17 mouse cellular contexts compared by ENCODE assay signal in genomic region chr4:53245553-53245952, GRCm38 (mm10).
DNase-seq lines count a peak whose midpoint lies in the region; ATAC-seq and TF ChIP-seq lines count a peak whose summit lies in the region.
"Had no signal": no experiment of that assay in that cellular context is flagged by ENCODE, and none has a peak within 500 bp of the region (broad histone marks: within the 10 kb centered on the region; RNA-seq: fewer than 3 reads in every experiment).

No protein-coding gene starts in this region.

- H3K4me1 ChIP-seq in limb, embryonic 14.5 days (ENCODE audit: control insufficient read depth, insufficient read depth, low read length), result 0 out of 2 replicates have a peak, but pooled peaks cover 3% of the 10 kb centered on the region
- H3K4me1 ChIP-seq in limb, embryonic 10.5 days, result peaks cover 9% of the 10 kb centered on the region
- H3K4me1 ChIP-seq in G1E (ENCODE audit: insufficient read depth, low read depth, low read length), result peaks cover 77% of the 10 kb centered on the region
- peaks cover 5% of the 10 kb centered on the region; the same call in 1 of the 2 replicates for H3K4me1 ChIP-seq in embryonic fibroblast, embryonic 13.5 days (ENCODE audit: control insufficient read depth, insufficient read depth, low read length)
- H3K4me1 ChIP-seq in liver, embryonic 15.5 days (replicated peaks), result peaks cover 14% of the 10 kb centered on the region
- no peaks in the 10 kb centered on the region for H3K4me1 ChIP-seq in midbrain, embryonic 13.5 days (replicated peaks)
- H3K4me1 ChIP-seq: midbrain, embryonic 15.5 days had no signal

- H3K4me2 ChIP-seq in limb, embryonic 14.5 days (replicated peaks; ENCODE audit: low read depth, low read length, severe bottlenecking), result no peak overlapping the region
- peak overlapping the region; percentile 39 for H3K4me2 ChIP-seq in liver, embryonic 15.5 days
- H3K4me2 ChIP-seq in midbrain, embryonic 13.5 days (replicated peaks), result no peak overlapping the region
- H3K4me2 ChIP-seq: embryonic facial prominence, embryonic 12.5 days; midbrain, embryonic 15.5 days had no signal

- no peak overlapping the region for H3K4me3 ChIP-seq in limb, embryonic 14.5 days (replicated peaks; ENCODE audit: low read length)
- no peak overlapping the region for H3K4me3 ChIP-seq in limb, embryonic 10.5 days
- peak overlapping the region; percentile 54; the same call in 1 of the 2 replicates for H3K4me3 ChIP-seq in G1E (ENCODE audit: low read depth, low read length)
- no peak overlapping the region for H3K4me3 ChIP-seq in embryonic fibroblast, embryonic 13.5 days (ENCODE audit: insufficient read depth, low read length)
- no peak overlapping the region for H3K4me3 ChIP-seq in liver, embryonic 15.5 days (replicated peaks)
- no peak overlapping the region for H3K4me3 ChIP-seq in left cerebral cortex, adult 2 months
- no peak overlapping the region for H3K4me3 ChIP-seq in midbrain, embryonic 13.5 days (replicated peaks)
- H3K4me3 ChIP-seq: embryonic facial prominence, embryonic 12.5 days; midbrain, embryonic 15.5 days had no signal

- 79% methylated on average over 4 of the region's 4 CpGs for WGBS in limb, embryonic 14.5 days
- WGBS in limb, embryonic 10.5 days, result 91% methylated on average over 4 of the region's 4 CpGs
- WGBS in liver, embryonic 15.5 days (ENCODE audit: insufficient replicate concordance), result 62% methylated on average over 4 of the region's 4 CpGs
- WGBS in midbrain, embryonic 13.5 days, result 96% methylated on average over 4 of the region's 4 CpGs

- peak; percentile 34 for DNase-seq in limb, embryonic 14.5 days (ENCODE audit: low spot score)
- DNase-seq in limb, embryonic 10.5 days (ENCODE audit: low spot score), result no peak
- no peak for DNase-seq in G1E (ENCODE audit: low spot score)
- DNase-seq in left cerebral cortex, adult 2 months (ENCODE audit: extremely low spot score in 1 of 2, low spot score in 2 of 2), result no peak
- DNase-seq: adrenal gland, adult 2 months; cerebellum, adult 11-12 months; gastrocnemius, postnatal 36 days; lung, adult 18-20 months; spleen, adult 18-20 months had no signal

- no peak overlapping the region for H3K27ac ChIP-seq in limb, embryonic 14.5 days (replicated peaks; ENCODE audit: low read depth, low read length)
- no peak overlapping the region for H3K27ac ChIP-seq in limb, embryonic 10.5 days
- H3K27ac ChIP-seq in embryonic fibroblast, embryonic 13.5 days (ENCODE audit: insufficient read depth, low read length), result peak overlapping the region; percentile 51
- peak overlapping the region; percentile 31; the same call in 1 of the 2 replicates for H3K27ac ChIP-seq in liver, embryonic 15.5 days (replicated peaks)
- no peak overlapping the region for H3K27ac ChIP-seq in left cerebral cortex, adult 2 months
- H3K27ac ChIP-seq in midbrain, embryonic 13.5 days, result no peak overlapping the region
- H3K27ac ChIP-seq: embryonic facial prominence, embryonic 12.5 days; hindbrain, postnatal 0 days; midbrain, embryonic 15.5 days had no signal

- TF ChIP-seq POLR2A in limb, embryonic 14.5 days (IDR thresholded peaks at IDR 0.05; ENCODE audit: borderline replicate concordance, extremely low read depth, insufficient read depth, insufficient read length), result no peak
- no peak for TF ChIP-seq POLR2A in embryonic fibroblast, embryonic 13.5 days (IDR thresholded peaks at IDR 0.05; ENCODE audit: low read depth, low read length)

- H3K27me3 ChIP-seq in limb, embryonic 14.5 days (ENCODE audit: control insufficient read depth, insufficient read depth, low read length), result no peaks in the 10 kb centered on the region
- H3K27me3 ChIP-seq in limb, embryonic 10.5 days (ENCODE audit: low read depth, poor library complexity, severe bottlenecking), result no peaks in the 10 kb centered on the region
- no peaks in the 10 kb centered on the region for H3K27me3 ChIP-seq in G1E (ENCODE audit: insufficient read depth, low read length)
- no peaks in the 10 kb centered on the region for H3K27me3 ChIP-seq in liver, embryonic 15.5 days
- H3K27me3 ChIP-seq in midbrain, embryonic 13.5 days, result no peaks in the 10 kb centered on the region
- H3K27me3 ChIP-seq: embryonic facial prominence, embryonic 12.5 days; midbrain, embryonic 15.5 days had no signal

- no peak overlapping the region for H3K9ac ChIP-seq in limb, embryonic 14.5 days (ENCODE audit: low read depth, low read length, severe bottlenecking)
- no peak overlapping the region for H3K9ac ChIP-seq in liver, embryonic 15.5 days
- no peak overlapping the region for H3K9ac ChIP-seq in midbrain, embryonic 13.5 days (replicated peaks)
- H3K9ac ChIP-seq: embryonic facial prominence, embryonic 12.5 days; midbrain, embryonic 15.5 days had no signal

- intact Hi-C loops in left cerebral cortex, adult 2 months (cut with DNase I), result no loop called here

- no peaks in the 10 kb centered on the region for H3K36me3 ChIP-seq in limb, embryonic 14.5 days (ENCODE audit: control insufficient read depth, insufficient read depth, low read length)
- no peaks in the 10 kb centered on the region for H3K36me3 ChIP-seq in limb, embryonic 10.5 days
- H3K36me3 ChIP-seq in G1E (replicated peaks), result no peaks in the 10 kb centered on the region
- H3K36me3 ChIP-seq in liver, embryonic 15.5 days (replicated peaks), result no peaks in the 10 kb centered on the region
- H3K36me3 ChIP-seq in midbrain, embryonic 13.5 days, result no peaks in the 10 kb centered on the region
- H3K36me3 ChIP-seq: embryonic facial prominence, embryonic 12.5 days; midbrain, embryonic 15.5 days had no signal

- ATAC-seq in limb, embryonic 14.5 days (ENCODE audit: low FRiP score, low read depth), result no peak
- no peak; the same call in 1 of the 2 replicates for ATAC-seq in G1E (ENCODE audit: extremely low read depth, insufficient number of reproducible peaks, low FRiP score, poor library complexity, severe bottlenecking)
- ATAC-seq in liver, embryonic 15.5 days (ENCODE audit: insufficient read depth), result no peak
- ATAC-seq in inflammation-experienced regulatory T-cells, adult 6 months, result no peak
- no peak for ATAC-seq in midbrain, embryonic 13.5 days
- ATAC-seq: forebrain, embryonic 14.5 days; hindbrain, postnatal 0 days; midbrain, embryonic 15.5 days had no signal

- no peak for TF ChIP-seq CTCF in G1E (IDR thresholded peaks at IDR 0.05; ENCODE audit: low read depth, low read length)
- no peak for TF ChIP-seq CTCF in embryonic fibroblast, embryonic 13.5 days (IDR thresholded peaks at IDR 0.05; ENCODE audit: borderline replicate concordance, insufficient read depth, low read length)
- TF ChIP-seq CTCF in left cerebral cortex, adult 2 months (IDR thresholded peaks at IDR 0.05), result no peak

- H3K9me3 ChIP-seq in limb, embryonic 14.5 days (ENCODE audit: control insufficient read depth, low read length), result no peaks in the 10 kb centered on the region
- no peaks in the 10 kb centered on the region for H3K9me3 ChIP-seq in limb, embryonic 10.5 days (replicated peaks)
- no peaks in the 10 kb centered on the region for H3K9me3 ChIP-seq in G1E (replicated peaks)
- H3K9me3 ChIP-seq in liver, embryonic 15.5 days (replicated peaks), result no peaks in the 10 kb centered on the region
- no peaks in the 10 kb centered on the region for H3K9me3 ChIP-seq in midbrain, embryonic 13.5 days
- H3K9me3 ChIP-seq: embryonic facial prominence, embryonic 12.5 days; midbrain, embryonic 15.5 days had no signal

Comparison
In these comparisons a context has a peak if more than half of its experiments do, and no peak if none do; other contexts are left out.
1. H3K27ac ChIP-seq: peak in embryonic fibroblast, embryonic 13.5 days (single experiment) and liver, embryonic 15.5 days (single experiment); none in limb, embryonic 14.5 days (single experiment), limb, embryonic 10.5 days (single experiment), left cerebral cortex, adult 2 months (single experiment) and midbrain, embryonic 13.5 days (single experiment).